Mouse (Mus musculus): ENCODE data around the gene Farsb.

Gene Farsb

GRCm38 (mm10) chr1:78420271-78420670 lies 68.4 kb downstream of the Farsb start:
- DNase-seq (ENCODE audit: low spot score) = no peak

GRCm38 (mm10) chr1:78419593-78419992 lies 69.1 kb downstream of the Farsb start:
- peak; percentile 90 for DNase-seq (ENCODE audit: low spot score)

- no peak for DNase-seq (ENCODE audit: low spot score)
These were observed 71.4 kb downstream of the Farsb start for GRCm38 (mm10) chr1:78417154-78417911.

- no peak for DNase-seq (ENCODE audit: low spot score)
These were observed 74.3 kb downstream of the Farsb start for GRCm38 (mm10) chr1:78414421-78414820.

- no peak for DNase-seq (ENCODE audit: low spot score)
These were observed 76.0 kb downstream of the Farsb start for GRCm38 (mm10) chr1:78412668-78413067.

GRCm38 (mm10) chr1:78409396-78409795 lies 79.3 kb downstream of the Farsb start:
- no peak for DNase-seq (ENCODE audit: low spot score)

GRCm38 (mm10) chr1:78401413-78401812 lies 87.3 kb downstream of the Farsb start:
- no peak for DNase-seq (ENCODE audit: low spot score)

- no peak for DNase-seq (ENCODE audit: low spot score)
These were observed 88.9 kb downstream of the Farsb start for GRCm38 (mm10) chr1:78399755-78400154.

- no peak for DNase-seq (ENCODE audit: low spot score)
These were observed 92.3 kb downstream of the Farsb start for GRCm38 (mm10) chr1:78396320-78396913.

GRCm38 (mm10) chr1:78395737-78396136 lies 93.0 kb downstream of the Farsb start:
- DNase-seq (ENCODE audit: low spot score) = peak; percentile 20

- no peak for DNase-seq (ENCODE audit: low spot score)
These were observed 93.4 kb downstream of the Farsb start for GRCm38 (mm10) chr1:78395191-78395735.

- no peak for DNase-seq (ENCODE audit: low spot score)
These were observed 99.8 kb downstream of the Farsb start for GRCm38 (mm10) chr1:78388848-78389247.

- no peak for DNase-seq (ENCODE audit: low spot score)
These were observed 100.8 kb downstream of the Farsb start for GRCm38 (mm10) chr1:78387854-78388253.

- no peak for DNase-seq (ENCODE audit: low spot score)
These were observed 107.7 kb downstream of the Farsb start for GRCm38 (mm10) chr1:78380950-78381349.

- DNase-seq (ENCODE audit: low spot score) = no peak
These were observed 113.6 kb downstream of the Farsb start for GRCm38 (mm10) chr1:78375058-78375457.

GRCm38 (mm10) chr1:78373836-78374235 lies 114.9 kb downstream of the Farsb start:
- no peak for DNase-seq (ENCODE audit: low spot score)

- DNase-seq (ENCODE audit: low spot score) = no peak
These were observed 116.4 kb downstream of the Farsb start for GRCm38 (mm10) chr1:78372316-78372715.

- no peak for DNase-seq (ENCODE audit: low spot score)
These were observed 117.0 kb downstream of the Farsb start for GRCm38 (mm10) chr1:78371569-78372236.

GRCm38 (mm10) chr1:78370121-78370520 lies 118.6 kb downstream of the Farsb start:
- DNase-seq (ENCODE audit: low spot score) = no peak
